29 mouse cellular contexts compared by ENCODE assay signal in the genomic region with DNA sequence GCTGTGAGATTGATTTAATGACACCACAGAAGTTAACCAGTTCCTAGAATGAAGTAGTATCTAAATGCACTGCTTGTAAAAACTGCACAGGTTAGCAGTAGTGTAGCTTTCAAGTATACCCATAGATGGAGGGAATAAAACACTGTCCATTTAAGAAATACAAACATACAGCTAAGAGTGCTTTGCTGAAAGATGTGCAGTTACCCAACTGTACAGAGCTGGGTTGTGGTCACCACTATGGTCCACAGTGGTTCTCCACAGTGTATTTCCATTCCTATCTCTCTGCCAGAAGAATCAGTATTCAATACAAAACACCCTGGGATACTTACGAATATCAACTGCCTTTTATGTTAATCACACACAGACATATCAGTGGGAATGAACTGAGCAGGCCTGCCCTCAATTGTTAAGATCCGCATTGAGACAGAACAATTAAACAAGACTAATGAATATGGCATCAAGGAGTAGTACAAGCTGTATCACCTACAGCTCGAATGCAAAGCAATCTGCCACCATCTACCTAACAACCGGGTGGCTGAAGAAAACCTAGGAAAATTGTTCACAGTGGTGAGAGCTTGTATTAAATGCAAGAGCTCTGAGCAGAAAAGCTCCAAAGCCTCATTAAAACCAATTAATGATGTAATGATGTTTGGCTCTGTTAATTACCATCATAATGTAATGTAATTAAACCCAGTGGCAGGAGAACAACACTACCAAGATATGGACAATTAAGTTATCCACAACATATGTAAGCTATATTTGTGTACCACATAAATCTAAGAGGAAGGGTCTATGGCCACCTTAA.
DNase-seq lines count a peak whose midpoint lies in the region; ATAC-seq lines count a peak whose summit lies in the region.
"Had no signal": no experiment of that assay in that cellular context is flagged by ENCODE, and none has a peak within 500 bp of the region (broad histone marks: within the 10 kb centered on the region; RNA-seq: fewer than 3 reads in every experiment).

No protein-coding gene starts in this region.

- no peaks in the 10 kb centered on the region for H3K36me3 ChIP-seq in hindbrain, embryonic 13.5 days
- no peaks in the 10 kb centered on the region for H3K36me3 ChIP-seq in hindbrain, embryonic 10.5 days
- H3K36me3 ChIP-seq in neural tube, embryonic 13.5 days, result no peaks in the 10 kb centered on the region
- H3K36me3 ChIP-seq in forebrain, embryonic 15.5 days, result no peaks in the 10 kb centered on the region
- no peaks in the 10 kb centered on the region for H3K36me3 ChIP-seq in neural tube, embryonic 15.5 days
- H3K36me3 ChIP-seq: kidney, embryonic 15.5 days had no signal

- H3K9ac ChIP-seq in hindbrain, embryonic 13.5 days, result no peak overlapping the region
- no peak overlapping the region for H3K9ac ChIP-seq in neural tube, embryonic 13.5 days
- no peak overlapping the region for H3K9ac ChIP-seq in forebrain, embryonic 15.5 days (replicated peaks)
- no peak overlapping the region for H3K9ac ChIP-seq in neural tube, embryonic 15.5 days (replicated peaks)
- H3K9ac ChIP-seq: kidney, embryonic 15.5 days; liver, embryonic 14.5 days had no signal

- peaks cover 4% of the 10 kb centered on the region; the same call in 1 of the 2 replicates for H3K27me3 ChIP-seq in hindbrain, embryonic 13.5 days
- peaks cover 7% of the 10 kb centered on the region; the same call in 1 of the 2 replicates for H3K27me3 ChIP-seq in hindbrain, embryonic 10.5 days (ENCODE audit: insufficient read depth, poor library complexity, severe bottlenecking)
- no peaks in the 10 kb centered on the region for H3K27me3 ChIP-seq in neural tube, embryonic 13.5 days
- peaks cover 6% of the 10 kb centered on the region; the same call in 1 of the 2 replicates for H3K27me3 ChIP-seq in forebrain, embryonic 15.5 days
- H3K27me3 ChIP-seq in neural tube, embryonic 15.5 days (replicated peaks), result no peaks in the 10 kb centered on the region
- H3K27me3 ChIP-seq: kidney, embryonic 15.5 days had no signal

- no peak overlapping the region for H3K4me3 ChIP-seq in hindbrain, embryonic 13.5 days
- no peak overlapping the region for H3K4me3 ChIP-seq in hindbrain, embryonic 10.5 days
- H3K4me3 ChIP-seq in neural tube, embryonic 13.5 days, result no peak overlapping the region
- H3K4me3 ChIP-seq in forebrain, embryonic 15.5 days, result no peak overlapping the region
- H3K4me3 ChIP-seq in neural tube, embryonic 15.5 days (replicated peaks), result no peak overlapping the region
- H3K4me3 ChIP-seq: erythroblast, embryonic 14.5 days; gastrocnemius, adult 2 months; kidney, embryonic 15.5 days had no signal

- no peak for DNase-seq in hindbrain, embryonic 10.5 days (ENCODE audit: low spot score)
- DNase-seq in neural tube, embryonic 10.5 days (ENCODE audit: extremely low spot score, low spot score), result no peak
- no peak for DNase-seq in frontal cortex, postnatal 10 days (ENCODE audit: low spot score in 2 of 2)
- DNase-seq: adrenal gland, postnatal 14 days; cerebellum, adult 11-12 months; cerebellum, adult 9-11 months; gastrocnemius, adult 2 months; gastrocnemius, postnatal 36 days; heart, adult 18-20 months; heart, postnatal 36 days; kidney, adult 11 months; kidney, postnatal 25 days; liver; lung, adult 2 months; lung, postnatal 10 days; right cerebral cortex, postnatal 25 days; thymus, adult 2 months; thymus, postnatal 36 days had no signal

- peak; percentile 78 for ATAC-seq in hindbrain, embryonic 13.5 days (ENCODE audit: low FRiP score)
- ATAC-seq in neural tube, embryonic 13.5 days (ENCODE audit: low read depth), result peak; percentile 89
- peak; percentile 79 for ATAC-seq in forebrain, embryonic 15.5 days (replicated peaks)
- ATAC-seq in neural tube, embryonic 15.5 days (ENCODE audit: low FRiP score), result peak; percentile 87
- ATAC-seq: CD4-positive, CD25-positive, alpha-beta regulatory T cell, adult 4 months; inflammation-experienced regulatory T-cells, adult 6 months had no signal

- WGBS in hindbrain, embryonic 13.5 days, result 49% methylated on average over 4 of the region's 4 CpGs
- WGBS in hindbrain, embryonic 10.5 days, result 79% methylated on average over 4 of the region's 4 CpGs
- 51% methylated on average over 4 of the region's 4 CpGs for WGBS in neural tube, embryonic 13.5 days
- 10% methylated on average over 4 of the region's 4 CpGs for WGBS in forebrain, embryonic 15.5 days
- 33% methylated on average over 4 of the region's 4 CpGs for WGBS in neural tube, embryonic 15.5 days

- H3K9me3 ChIP-seq in hindbrain, embryonic 13.5 days, result no peaks in the 10 kb centered on the region
- no peaks in the 10 kb centered on the region for H3K9me3 ChIP-seq in hindbrain, embryonic 10.5 days
- H3K9me3 ChIP-seq in neural tube, embryonic 13.5 days, result no peaks in the 10 kb centered on the region
- H3K9me3 ChIP-seq in forebrain, embryonic 15.5 days, result no peaks in the 10 kb centered on the region
- H3K9me3 ChIP-seq in neural tube, embryonic 15.5 days (replicated peaks), result no peaks in the 10 kb centered on the region
- H3K9me3 ChIP-seq: kidney, embryonic 15.5 days had no signal

- peaks cover 7% of the 10 kb centered on the region; the same call in 1 of the 2 replicates for H3K4me1 ChIP-seq in hindbrain, embryonic 13.5 days (replicated peaks)
- peaks cover 5% of the 10 kb centered on the region; the same call in 1 of the 2 replicates for H3K4me1 ChIP-seq in hindbrain, embryonic 10.5 days (replicated peaks)
- peaks cover 9% of the 10 kb centered on the region; the same call in 1 of the 2 replicates for H3K4me1 ChIP-seq in neural tube, embryonic 13.5 days (replicated peaks)
- H3K4me1 ChIP-seq in forebrain, embryonic 15.5 days, result peaks cover 2% of the 10 kb centered on the region; the same call in 1 of the 2 replicates
- H3K4me1 ChIP-seq in neural tube, embryonic 15.5 days, result no peaks in the 10 kb centered on the region
- H3K4me1 ChIP-seq: kidney, embryonic 15.5 days had no signal

- H3K27ac ChIP-seq in hindbrain, embryonic 13.5 days, result no peak overlapping the region
- H3K27ac ChIP-seq in hindbrain, embryonic 10.5 days, result no peak overlapping the region
- H3K27ac ChIP-seq in neural tube, embryonic 13.5 days (replicated peaks), result 0 out of 2 replicates have a peak overlapping the region, but pooled peaks have one; percentile 33
- H3K27ac ChIP-seq in forebrain, embryonic 15.5 days (replicated peaks), result no peak overlapping the region
- no peak overlapping the region for H3K27ac ChIP-seq in neural tube, embryonic 15.5 days (replicated peaks)
- H3K27ac ChIP-seq: gastrocnemius, adult 2 months; kidney, embryonic 15.5 days; liver, embryonic 14.5 days; macrophage had no signal

- no peak overlapping the region for H3K4me2 ChIP-seq in hindbrain, embryonic 13.5 days
- no peak overlapping the region for H3K4me2 ChIP-seq in neural tube, embryonic 13.5 days
- no peak overlapping the region for H3K4me2 ChIP-seq in forebrain, embryonic 15.5 days (replicated peaks)
- no peak overlapping the region for H3K4me2 ChIP-seq in neural tube, embryonic 15.5 days
- H3K4me2 ChIP-seq: heart, embryonic 11.5 days; kidney, embryonic 15.5 days had no signal
